Mouse (Mus musculus) liver, adult 2 months (tissue): Measurements from ENCODE around the gene Pard6b.

Experiments
- CTCF ChIP-seq: fragments of 200-500 bp; IDR thresholded peaks from 2 replicates; pipeline ENCODE4 v1.5.1; 2011; ENCODE audit warnings: low read depth, low read length, control low read depth
- POLR2A ChIP-seq: fragments of 200-500 bp; IDR thresholded peaks from 2 replicates; pipeline ENCODE4 v1.6.1; 2011; ENCODE audit warnings: low read length, control low read depth; ENCODE audit not compliant: insufficient read depth; ENCODE audit errors: extremely low read depth

GRCm38 (mm10) chr2:168111902-168112301 is 31.1 kb downstream of the Pard6b start:
- TF ChIP-seq CTCF (peak; percentile 89), POLR2A (no peak)
